Mouse (Mus musculus) CH12.LX (cell line): ENCODE data around the gene 4930402H24Rik. TPM values are rescaled to one million over a fixed set of nuclear protein-coding genes. Genes with fewer than 3 reads are reported as not detected.

Experiments used
- DNase-seq: peaks from one replicate; pipeline ENCODE4 v3.0.0-alpha.2; 2013; ENCODE audit errors: extremely low read depth
- H3K27ac ChIP-seq: 2 replicates; pipeline ENCODE4 v1.5.1; 2012; ENCODE audit warnings: low read depth, mild to moderate bottlenecking, control low read depth, moderate library complexity; ENCODE audit not compliant: insufficient read depth
- H3K27me3 ChIP-seq: replicated peaks from 2 replicates; pipeline ENCODE3; 2012; ENCODE audit warnings: inconsistent platforms
- H3K36me3 ChIP-seq, 2 experiments: replicated peaks in 1 of 2; 2 replicates each; pipeline versions ENCODE3 to v1.6.1; 2012; ENCODE audit warnings: inconsistent platforms in 1 of 2, low read length in 1 of 2, mild to moderate bottlenecking in 1 of 2, mixed read lengths in 1 of 2, moderate library complexity in 1 of 2; ENCODE audit not compliant: control insufficient read depth in 1 of 2, insufficient read depth in 1 of 2
- H3K4me1 ChIP-seq, 2 experiments: 2 replicates each; pipeline ENCODE4 v1.6.1; 2012; ENCODE audit warnings: inconsistent platforms in 1 of 2, moderate library complexity in 1 of 2; ENCODE audit not compliant: insufficient read depth in 2 of 2, control insufficient read depth in 1 of 2
- H3K4me2 ChIP-seq: 2 replicates; pipeline ENCODE4 v1.6.1; 2012; ENCODE audit warnings: low read depth, mild to moderate bottlenecking, control low read depth; ENCODE audit not compliant: poor library complexity, insufficient read depth, severe bottlenecking
- H3K4me3 ChIP-seq, 3 experiments: fragments of 150-350 bp in 1 of 3; sonication (generic) in 1 of 3; replicated peaks in 1 of 3; 2 replicates each; pipeline versions ENCODE3 to v1.5.1; 2011 to 2012; ENCODE audit warnings: low read depth in 2 of 3, low read length in 2 of 3, mild to moderate bottlenecking in 2 of 3, moderate library complexity in 2 of 3, control low read depth in 1 of 3, improper control_type of control experiment in 1 of 3, inconsistent platforms in 1 of 3, mixed read lengths in 1 of 3; ENCODE audit not compliant: poor library complexity in 1 of 3
- H3K79me2 ChIP-seq: replicated peaks from 2 replicates; pipeline ENCODE4 v1.6.1; 2012; ENCODE audit warnings: mild to moderate bottlenecking, moderate library complexity; ENCODE audit not compliant: control insufficient read depth, poor library complexity, insufficient read depth, severe bottlenecking; ENCODE audit errors: extremely low read depth
- H3K9ac ChIP-seq: 2 replicates; pipeline ENCODE4 v1.6.1; 2012; ENCODE audit warnings: low read depth, mild to moderate bottlenecking, control low read depth, moderate library complexity; ENCODE audit not compliant: insufficient read depth
- H3K9me3 ChIP-seq: replicated peaks from 2 replicates; pipeline ENCODE3; 2012; ENCODE audit warnings: low read length, inconsistent platforms, mixed read lengths
- BHLHE40 ChIP-seq: IDR thresholded peaks from 2 replicates; pipeline ENCODE4 v1.6.1; 2011; ENCODE audit warnings: mild to moderate bottlenecking, low read depth, low read length, improper control_type of control experiment
- CHD1 ChIP-seq: IDR thresholded peaks from 2 replicates; pipeline ENCODE4 v1.6.1; 2012; ENCODE audit warnings: low read depth, low read length, improper control_type of control experiment, inconsistent platforms
- CHD2 ChIP-seq: IDR thresholded peaks from 2 replicates; pipeline ENCODE4 v1.6.1; 2011; ENCODE audit warnings: low read length, improper control_type of control experiment
- CTCF ChIP-seq, 2 experiments: IDR thresholded peaks in 1 of 2; conservative IDR thresholded peaks in 1 of 2; 2 replicates each; pipeline ENCODE4 v1.5.1; 2011 to 2012; ENCODE audit warnings: low read depth in 2 of 2, low read length in 2 of 2, improper control_type of control experiment in 1 of 2, inconsistent platforms in 1 of 2, mild to moderate bottlenecking in 1 of 2, moderate library complexity in 1 of 2
- E2F4 ChIP-seq: IDR thresholded peaks from 2 replicates; pipeline ENCODE4 v1.6.1; 2011; ENCODE audit warnings: low read depth, low read length, improper control_type of control experiment; ENCODE audit not compliant: insufficient replicate concordance
- EP300 ChIP-seq: IDR thresholded peaks from 2 replicates; pipeline ENCODE4 v1.6.1; 2011; ENCODE audit warnings: low read length, improper control_type of control experiment
- ETS1 ChIP-seq: conservative IDR thresholded peaks from 2 replicates; pipeline ENCODE4 v1.6.1; 2012; ENCODE audit warnings: low read depth, mild to moderate bottlenecking, inconsistent platforms, low read length, improper control_type of control experiment, moderate library complexity
- IRF4 ChIP-seq: IDR thresholded peaks from 2 replicates; pipeline ENCODE4 v1.6.1; 2014; ENCODE audit warnings: low read depth, mild to moderate bottlenecking, inconsistent platforms, low read length, improper control_type of control experiment
- JUN ChIP-seq: IDR thresholded peaks from 2 replicates; pipeline ENCODE4 v1.6.1; 2011; ENCODE audit warnings: low read depth, mild to moderate bottlenecking, low read length, improper control_type of control experiment, moderate library complexity; ENCODE audit not compliant: insufficient read depth
- JUND ChIP-seq: conservative IDR thresholded peaks from 2 replicates; pipeline ENCODE4 v1.6.1; 2011; ENCODE audit warnings: low read depth, low read length, improper control_type of control experiment
- KAT2A ChIP-seq: IDR thresholded peaks from 2 replicates; pipeline ENCODE4 v1.6.1; 2012; ENCODE audit warnings: low read length, improper control_type of control experiment, inconsistent platforms; ENCODE audit not compliant: insufficient replicate concordance
- MAFK ChIP-seq: IDR thresholded peaks from 2 replicates; pipeline ENCODE4 v1.6.1; 2011; ENCODE audit warnings: low read length, improper control_type of control experiment; ENCODE audit not compliant: insufficient replicate concordance
- MAX ChIP-seq: IDR thresholded peaks from 2 replicates; pipeline ENCODE4 v1.6.1; 2011; ENCODE audit warnings: low read length, improper control_type of control experiment
- MEF2A ChIP-seq: IDR thresholded peaks from 2 replicates; pipeline ENCODE4 v1.6.1; 2014; ENCODE audit warnings: low read depth, mild to moderate bottlenecking, inconsistent platforms, low read length, improper control_type of control experiment, borderline replicate concordance
- MXI1 ChIP-seq: IDR thresholded peaks from 2 replicates; pipeline ENCODE4 v1.6.1; 2011; ENCODE audit warnings: mild to moderate bottlenecking, low read depth, low read length, improper control_type of control experiment
- MYC ChIP-seq: IDR thresholded peaks from 2 replicates; pipeline ENCODE4 v1.6.1; 2011; ENCODE audit warnings: low read depth, mild to moderate bottlenecking, improper control_type of control experiment, low read length
- NELFE ChIP-seq: IDR thresholded peaks from 2 replicates; pipeline ENCODE4 v1.6.1; 2011; ENCODE audit warnings: low read depth, low read length, improper control_type of control experiment
- NRF1 ChIP-seq: IDR thresholded peaks from 2 replicates; pipeline ENCODE4 v1.6.1; 2014; ENCODE audit warnings: low read depth, mild to moderate bottlenecking, inconsistent platforms, low read length, improper control_type of control experiment, moderate library complexity
- PAX5 ChIP-seq: IDR thresholded peaks from 2 replicates; pipeline ENCODE4 v1.6.1; 2012; ENCODE audit warnings: low read length, inconsistent platforms, mixed read lengths
- POLR2A ChIP-seq: IDR thresholded peaks from 2 replicates; pipeline ENCODE4 v1.6.1; 2011; ENCODE audit warnings: low read depth, mild to moderate bottlenecking, improper control_type of control experiment, low read length
- POLR2AphosphoS2 ChIP-seq: IDR thresholded peaks from 2 replicates; pipeline ENCODE4 v1.6.1; 2011; ENCODE audit warnings: low read depth, low read length, improper control_type of control experiment
- RCOR1 ChIP-seq: conservative IDR thresholded peaks from 2 replicates; pipeline ENCODE4 v1.6.1; 2012; ENCODE audit warnings: low read depth, mild to moderate bottlenecking, inconsistent platforms, low read length, improper control_type of control experiment
- SIN3A ChIP-seq: IDR thresholded peaks from 2 replicates; pipeline ENCODE4 v1.6.1; 2012; ENCODE audit warnings: low read length, improper control_type of control experiment, inconsistent platforms
- SMC3 ChIP-seq: IDR thresholded peaks from 2 replicates; pipeline ENCODE4 v1.6.1; 2011; ENCODE audit warnings: low read depth, low read length, improper control_type of control experiment
- TCF12 ChIP-seq: IDR thresholded peaks from 2 replicates; pipeline ENCODE4 v1.6.1; 2014; ENCODE audit warnings: low read depth, mild to moderate bottlenecking, inconsistent platforms, low read length, improper control_type of control experiment
- UBTF ChIP-seq: IDR thresholded peaks from 2 replicates; pipeline ENCODE4 v1.6.1; 2012; ENCODE audit warnings: low read depth, mild to moderate bottlenecking, inconsistent platforms, low read length, improper control_type of control experiment, moderate library complexity
- USF1 ChIP-seq: IDR thresholded peaks from 2 replicates; pipeline ENCODE4 v1.6.1; 2014; ENCODE audit warnings: low read depth, mild to moderate bottlenecking, inconsistent platforms, low read length, improper control_type of control experiment
- USF2 ChIP-seq: conservative IDR thresholded peaks from 2 replicates; pipeline ENCODE4 v1.6.1; 2011; ENCODE audit warnings: low read depth, low read length, improper control_type of control experiment
- ZC3H11A ChIP-seq: IDR thresholded peaks from 2 replicates; pipeline ENCODE4 v1.6.1; 2012; ENCODE audit warnings: low read depth, mild to moderate bottlenecking, inconsistent platforms, low read length, improper control_type of control experiment
- ZKSCAN1 ChIP-seq: IDR thresholded peaks from 2 replicates; pipeline ENCODE4 v1.6.1; 2012; ENCODE audit warnings: low read depth, inconsistent platforms, low read length, improper control_type of control experiment, borderline replicate concordance
- ZMIZ1 ChIP-seq: IDR thresholded peaks from 2 replicates; pipeline ENCODE4 v1.6.1; 2012; ENCODE audit warnings: low read depth, mild to moderate bottlenecking, inconsistent platforms, low read length, improper control_type of control experiment
- dilution Hi-C: fragments of 300-500 bp; cut with MboI; formaldehyde crosslinking; loops from 2 replicates; pipeline ENCODE4 v1.14.3; 2020; ENCODE audit warnings: low sequenced_read_pairs; ENCODE audit not compliant: extremely low pct_unique_long_range_greater_than_20kb, extremely low pct_ligation_motif_present
- in situ Hi-C: fragments of 300-500 bp; cut with MboI; formaldehyde crosslinking; loops from 3 replicates; pipeline ENCODE4 v1.14.3; 2019; ENCODE audit warnings: low sequenced_read_pairs, low pct_ligation_motif_present, low pct_unique_long_range_greater_than_20kb, mixed read lengths
- polyA plus RNA-seq: library from polyadenylated mRNA; unstranded; fragments of >175 nt; gene quantifications from 2 replicates; pipeline ENCODE4 v1.2.1, GENCODE M21; 2012; ENCODE audit warnings: low read depth; ENCODE audit not compliant: insufficient read length
- total RNA-seq, 2 experiments: library from RNA; depleted of rRNA; stranded (reverse); fragments of 300-350 nt in 1 of 2; fragments of >200 nt in 1 of 2; gene quantifications; 2 replicates each; pipeline ENCODE4 v1.2.3; 2012 to 2014

The 4930402H24Rik gene
- total and polyA plus RNA-seq, 3 experiments = 4.2 to 4.8 (median 4.2) TPM

- H3K4me3 ChIP-seq = no peak overlapping the region
- TF ChIP-seq POLR2A = no peak
- TF ChIP-seq SMC3 = no peak
- TF ChIP-seq E2F4 = no peak
- no peak for TF ChIP-seq NRF1
- no peak for TF ChIP-seq EP300
- no peak for TF ChIP-seq MEF2A
- no peak for TF ChIP-seq BHLHE40
- TF ChIP-seq POLR2AphosphoS2 = no peak
- TF ChIP-seq CHD2 = no peak
- TF ChIP-seq JUND = no peak
- TF ChIP-seq USF2 = no peak
- no peak for TF ChIP-seq UBTF
- TF ChIP-seq JUN = no peak
- no peak for TF ChIP-seq RCOR1
- TF ChIP-seq PAX5 = no peak
- TF ChIP-seq ZC3H11A = no peak
- TF ChIP-seq MXI1 = no peak
- TF ChIP-seq ETS1 = no peak
- no peak for TF ChIP-seq MAX
- no peak overlapping the region for H3K9ac ChIP-seq
- H3K4me1 ChIP-seq = peaks cover 2 to 7% of the 10 kb centered on the region in 2 experiments; a peak in 3 of 4 replicates
- no peaks in the 10 kb centered on the region for H3K36me3 ChIP-seq
- peaks cover 11% of the 10 kb centered on the region for H3K27me3 ChIP-seq
- dilution Hi-C loops = no loop called here
- no peaks in the 10 kb centered on the region for H3K9me3 ChIP-seq
- H3K4me2 ChIP-seq = no peak overlapping the region
- H3K27ac ChIP-seq = no peak overlapping the region
- in situ Hi-C loops = no loop called here
- H3K79me2 ChIP-seq = no peaks in the 10 kb centered on the region; the same call in 1 of the 2 replicates
- no peak for DNase-seq
Measured at GRCm38 (mm10) chr2:130840846-130841245, 65.4 kb downstream of the 4930402H24Rik start.

GRCm38 (mm10) chr2:130839874-130840661 lies 66.1 kb downstream of the 4930402H24Rik start:
- Histone ChIP-seq H3K27ac (no peak overlapping the region), H3K27me3 (peaks cover 11% of the 10 kb centered on the region), H3K36me3 (no peaks in the 10 kb centered on the region), H3K79me2 (no peaks in the 10 kb centered on the region; the same call in 1 of the 2 replicates), H3K4me1 (peaks cover 2 to 11% of the 10 kb centered on the region in 2 experiments; a peak in 3 of 4 replicates), H3K4me2 (peak overlapping the region; percentile 68), H3K9ac (peak overlapping the region; percentile 73), H3K9me3 (no peaks in the 10 kb centered on the region), H3K4me3 (peak overlapping the region; percentile 74 to 85 (median 79))
- in situ Hi-C loops = no loop called here
- DNase-seq = peak; percentile 61
- dilution Hi-C loops = no loop called here
- TF ChIP-seq PAX5 (no peak), CHD2 (no peak), ZMIZ1 (0 out of 2 replicates have a peak, but pooled peaks have one; percentile 6), CHD1 (no peak), MAFK (no peak), CTCF (conservative IDR thresholded peaks at IDR 0.05 in 1 of 2, IDR thresholded peaks at IDR 0.05 in 1 of 2; ENCODE audit: low read depth in 2 of 2, low read length in 2 of 2) (no peak), MYC (no peak), KAT2A (no peak), NELFE (peak; percentile 49; the same call in 1 of the 2 replicates), MXI1 (peak; percentile 77), JUND (no peak), ZKSCAN1 (no peak), POLR2A (peak; percentile 62), TCF12 (no peak), SIN3A (no peak), EP300 (no peak), RCOR1 (no peak), USF1 (no peak), UBTF (peak; percentile 40; the same call in 1 of the 2 replicates), IRF4 (no peak), JUN (no peak), NRF1 (no peak), MEF2A (no peak), ZC3H11A (no peak)
